Mouse (Mus musculus) gastrocnemius, postnatal 4 days (tissue): ENCODE results near the gene Ccdc27. TPM values are rescaled to one million over a fixed set of nuclear protein-coding genes. Genes with fewer than 3 reads are reported as not detected.
A peak's percentile ranks its signal among the peaks of the same experiment; 100 is the strongest.

ENCODE experiments used
- DNase-seq, 2 experiments: peaks; one replicate each; pipeline ENCODE4 v3.0.0; 2021 to 2022; ENCODE audit warnings: low spot score in 2 of 2, mixed read lengths in 2 of 2
- total RNA-seq, 2 experiments: library from RNA; stranded (reverse); gene quantifications; 2 replicates each; pipeline ENCODE4 v1.2.3; 2021

Ccdc27 gene
- total RNA-seq, 2 experiments from 2014 or later, result not detected

- DNase-seq, result peak; percentile 55 to 81
Observed at GRCm38 (mm10) chr4:154025641-154026440, 16.6 kb downstream of the Ccdc27 start, which contains the start of gene Smim1. Gene Smim1 (minus strand): TSS chr4:154026230.

DNA sequence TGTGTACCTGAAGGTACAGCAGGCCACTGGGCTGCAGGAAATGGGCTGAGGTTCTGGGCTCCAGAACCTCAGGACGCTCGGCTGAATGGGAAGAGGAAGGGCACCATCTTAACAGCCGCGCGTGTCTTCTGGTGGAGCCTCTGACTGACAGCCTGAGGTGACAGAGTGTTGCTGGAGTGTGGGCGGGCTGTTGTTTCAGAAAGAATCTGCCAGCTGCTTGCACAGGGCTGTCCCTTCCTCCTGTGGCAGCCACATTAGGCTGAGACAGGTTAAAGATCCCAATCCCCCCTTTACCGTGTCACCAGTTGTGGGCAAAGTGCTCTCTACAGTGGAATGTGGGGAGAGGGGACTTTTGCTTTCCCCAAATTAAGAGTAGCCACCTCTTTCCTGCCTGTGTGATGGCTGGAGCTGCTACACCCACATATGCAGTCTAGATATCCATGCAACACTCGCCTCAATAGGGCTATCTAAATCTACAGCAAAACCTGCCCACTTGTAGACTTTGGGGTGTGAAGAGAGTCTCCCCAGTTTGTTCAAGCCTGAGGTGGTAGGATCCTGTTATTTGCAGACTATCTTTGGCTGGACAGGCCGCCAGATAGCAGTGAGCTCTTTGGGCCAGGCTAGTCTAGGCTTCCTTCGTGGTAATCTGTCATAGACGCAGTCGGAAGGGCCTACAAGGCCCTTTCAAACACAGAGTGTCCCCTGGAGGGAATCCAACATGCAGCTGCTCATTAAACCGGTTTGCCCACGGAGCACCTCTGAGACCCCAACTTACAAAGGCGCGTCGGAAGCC, 17.6 kb downstream of the Ccdc27 start:
- DNase-seq, result no peak

- DNase-seq, result no peak
Observed at GRCm38 (mm10) chr4:154023754-154024601, 18.5 kb downstream of the Ccdc27 start.

GRCm38 (mm10) chr4:154022844-154023243, 19.6 kb downstream of the Ccdc27 start:
- DNase-seq, result no peak

DNA sequence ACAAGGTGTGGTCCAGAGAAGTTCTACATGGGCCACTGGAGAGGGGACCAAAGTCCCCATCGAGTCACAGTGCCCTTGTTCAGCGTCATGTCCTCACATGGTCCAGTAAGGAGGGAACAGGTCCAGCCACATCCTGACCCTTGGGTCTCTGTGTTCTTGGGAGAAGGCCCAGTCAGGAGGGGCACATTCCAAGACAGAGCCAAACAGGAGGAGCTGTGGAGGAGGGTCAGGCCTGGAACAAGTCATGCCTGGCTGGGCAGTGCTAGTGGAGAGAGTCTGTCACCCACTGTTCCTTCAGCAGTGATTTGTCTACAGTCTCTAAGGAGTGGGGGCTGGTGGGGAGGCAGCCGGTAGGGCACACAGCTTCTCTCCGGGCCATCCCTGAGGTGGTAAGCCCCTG, 20.1 kb downstream of the Ccdc27 start:
- no peak for DNase-seq

GRCm38 (mm10) chr4:154021432-154021831, 21.0 kb downstream of the Ccdc27 start:
- DNase-seq, result no peak

DNA sequence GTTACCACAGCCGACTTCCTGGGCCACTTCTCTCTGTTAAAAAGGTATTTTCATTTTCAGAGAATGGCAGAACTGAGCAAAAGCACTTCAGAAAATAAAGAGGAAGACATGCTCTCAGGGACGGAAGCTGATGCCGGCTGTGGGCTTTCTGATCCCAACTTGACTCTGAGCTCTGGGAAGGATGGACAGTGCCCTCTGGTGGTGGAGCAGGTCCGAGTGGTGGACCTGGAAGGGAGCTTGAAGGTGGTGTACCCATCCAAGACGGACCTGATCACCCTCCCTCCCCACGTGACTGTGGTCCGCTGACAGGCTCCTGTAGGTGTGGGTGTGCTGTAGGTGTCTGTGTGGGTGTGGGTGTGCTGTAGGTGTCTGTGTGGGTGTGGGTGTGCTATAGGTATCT, 22.9 kb downstream of the Ccdc27 start:
- DNase-seq, result peak in 1 of 2 experiments; percentile 38

DNA sequence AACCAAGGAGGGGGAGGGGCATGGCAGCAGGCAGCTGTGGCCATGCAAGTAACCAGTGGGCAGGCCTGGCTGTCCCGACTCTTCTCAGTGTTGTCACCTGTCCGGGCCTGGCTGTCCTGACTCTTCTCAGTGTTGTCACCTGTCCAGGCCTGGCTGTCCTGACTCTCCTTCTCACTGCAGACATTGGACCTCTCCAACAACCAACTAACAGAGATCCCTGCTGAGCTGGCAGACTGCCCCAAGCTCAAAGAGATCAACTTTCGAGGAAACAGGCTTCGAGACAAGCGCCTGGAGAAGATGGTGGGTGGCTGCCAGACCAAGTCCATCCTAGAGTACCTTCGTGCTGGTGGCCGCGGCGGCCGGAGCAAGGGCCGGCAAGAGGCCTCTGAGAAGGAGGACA, 27.0 kb downstream of the Ccdc27 start:
- DNase-seq, result no peak

DNA sequence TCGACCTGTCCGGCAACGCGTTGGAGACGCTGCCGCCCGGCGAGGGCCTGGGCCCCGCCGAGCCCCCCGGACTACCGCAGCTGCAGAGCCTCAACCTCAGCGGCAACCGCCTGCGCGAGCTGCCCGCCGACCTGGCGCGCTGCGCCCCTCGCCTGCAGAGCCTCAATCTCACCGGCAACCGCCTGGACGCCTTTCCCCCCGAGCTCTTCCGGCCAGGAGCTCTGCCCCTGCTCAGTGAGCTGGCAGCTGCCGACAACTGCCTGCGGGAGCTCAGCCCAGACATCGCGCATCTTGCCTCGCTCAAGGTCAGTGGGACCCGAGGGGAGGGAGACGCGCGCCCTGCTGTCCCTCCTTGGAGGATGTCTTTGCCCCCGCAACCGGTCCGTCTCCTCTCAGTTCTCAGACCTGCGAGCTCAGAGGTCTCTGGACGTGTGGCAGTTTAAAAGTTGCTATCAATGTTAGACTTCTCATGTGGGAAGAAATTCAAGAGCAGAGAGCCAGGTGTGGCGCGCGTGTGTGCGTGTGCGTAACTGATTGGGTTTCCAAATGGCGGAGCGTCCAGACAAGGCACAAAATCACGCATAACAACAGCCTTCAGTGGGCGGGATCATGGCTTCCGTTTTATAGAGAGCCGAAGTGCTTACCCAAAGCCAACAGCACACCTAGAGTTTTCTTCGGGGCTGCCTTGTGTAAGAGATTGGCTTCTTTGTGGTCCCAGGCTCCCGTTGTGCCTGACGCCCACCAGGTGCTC, 30.2 kb downstream of the Ccdc27 start:
- peak in 1 of 2 experiments; percentile 39 for DNase-seq

GRCm38 (mm10) chr4:154011646-154012089, 30.8 kb downstream of the Ccdc27 start, which contains the start of gene Lrrc47:
Gene Lrrc47 (plus strand): TSS chr4:154011731.
- peak; percentile 53 to 83 for DNase-seq

- DNase-seq, result no peak
Observed at GRCm38 (mm10) chr4:154010907-154011645, 31.4 kb downstream of the Ccdc27 start.

DNA sequence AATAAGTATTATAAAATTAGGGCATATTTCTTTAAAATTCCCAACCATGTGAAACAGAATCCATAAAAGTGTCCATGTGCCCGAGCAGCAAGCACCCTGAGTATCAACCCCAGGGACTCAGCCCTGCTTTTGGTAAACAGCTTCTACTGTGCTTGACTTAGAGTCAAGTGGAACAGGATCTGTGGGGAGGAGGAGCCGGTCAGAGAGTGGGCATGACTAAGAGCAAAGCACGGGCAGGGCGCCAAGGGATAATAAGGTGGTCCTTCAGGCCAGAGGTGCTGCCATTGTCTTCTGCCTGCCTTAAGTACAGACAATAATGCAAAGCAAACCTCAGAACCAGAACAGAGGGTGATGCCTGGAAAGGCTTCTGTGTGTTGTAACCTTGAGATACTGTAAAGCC, 34.7 kb downstream of the Ccdc27 start:
- DNase-seq, result no peak

DNA sequence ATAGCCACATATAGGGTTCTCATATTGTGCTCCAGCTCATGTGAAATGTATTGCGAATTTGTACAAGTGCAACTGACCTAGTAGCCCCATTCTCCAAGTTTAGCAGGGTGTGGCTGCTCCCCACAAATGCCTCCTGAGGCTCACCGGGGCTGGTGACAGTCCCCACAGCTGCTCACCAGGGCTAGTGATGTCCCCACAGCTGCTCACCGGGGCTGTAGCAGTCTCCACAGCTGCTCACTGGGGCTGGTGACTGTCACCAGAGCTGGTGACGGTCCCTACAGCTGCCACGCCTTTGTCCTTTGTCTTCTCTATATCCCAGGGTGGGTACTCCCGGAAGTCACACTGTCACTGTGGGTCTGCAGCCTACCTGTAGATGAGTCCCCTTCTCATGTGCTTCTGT, 36.2 kb downstream of the Ccdc27 start:
- no peak for DNase-seq

GRCm38 (mm10) chr4:154005488-154005887, 37.0 kb downstream of the Ccdc27 start:
- no peak for DNase-seq

DNA sequence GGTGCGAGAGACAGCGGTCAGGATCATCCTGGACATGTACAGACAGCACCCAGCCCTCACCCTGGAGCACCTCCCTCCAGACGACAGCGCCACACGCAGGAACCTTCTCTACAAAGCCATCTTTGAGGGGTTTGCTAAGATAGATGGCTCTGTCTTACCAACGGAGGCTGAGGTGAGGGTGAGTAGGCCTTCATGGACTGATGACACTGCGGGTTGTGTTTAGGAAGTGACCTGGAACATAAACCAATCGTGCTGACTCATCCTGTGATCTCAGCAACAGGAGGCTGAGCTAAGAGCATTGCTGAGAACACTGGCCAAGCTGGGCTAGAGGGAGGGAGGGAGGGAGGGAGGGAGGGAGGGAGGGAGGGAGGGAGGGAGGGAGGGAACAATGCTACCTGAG, 49.0 kb downstream of the Ccdc27 start:
- no peak for DNase-seq

DNA sequence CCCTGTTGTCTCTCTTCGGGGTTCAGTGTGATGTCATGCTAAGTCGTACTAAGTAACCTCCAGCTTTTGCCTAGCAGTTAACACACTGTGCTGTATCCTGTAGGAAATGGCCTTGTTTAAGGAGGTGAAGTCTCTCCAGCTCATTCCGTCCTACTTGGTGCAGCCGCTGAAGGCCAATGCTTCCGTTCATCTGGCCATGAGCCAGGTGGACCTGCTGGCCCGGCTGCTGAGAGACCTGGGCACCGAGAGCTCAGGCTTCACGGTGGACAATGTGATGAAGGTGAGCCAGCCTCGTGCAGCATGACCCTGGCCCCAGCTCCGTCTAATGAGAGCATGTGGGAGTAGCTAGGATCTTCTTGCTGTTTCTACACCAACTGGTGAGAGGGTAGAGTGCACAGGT, 49.8 kb downstream of the Ccdc27 start:
- no peak for DNase-seq

- no peak for DNase-seq
Observed at GRCm38 (mm10) chr4:153980470-153980869, 62.0 kb downstream of the Ccdc27 start.

GRCm38 (mm10) chr4:153979243-153979642, 63.2 kb downstream of the Ccdc27 start:
- DNase-seq, result no peak
